Mouse (Mus musculus) spleen, adult 2 months (tissue): Measurements from ENCODE around the gene Fzd2.

Source experiments
- CTCF ChIP-seq: fragments of 200-500 bp; IDR thresholded peaks from 2 replicates; pipeline ENCODE4 v1.5.1; 2011; ENCODE audit warnings: mild to moderate bottlenecking, inconsistent platforms; ENCODE audit not compliant: insufficient read depth, insufficient read length, insufficient replicate concordance; ENCODE audit errors: extremely low read depth
- POLR2A ChIP-seq: fragments of 200-500 bp; IDR thresholded peaks from 2 replicates; pipeline ENCODE4 v1.6.1; 2011; ENCODE audit warnings: low read depth, low read length, inconsistent platforms

DNA sequence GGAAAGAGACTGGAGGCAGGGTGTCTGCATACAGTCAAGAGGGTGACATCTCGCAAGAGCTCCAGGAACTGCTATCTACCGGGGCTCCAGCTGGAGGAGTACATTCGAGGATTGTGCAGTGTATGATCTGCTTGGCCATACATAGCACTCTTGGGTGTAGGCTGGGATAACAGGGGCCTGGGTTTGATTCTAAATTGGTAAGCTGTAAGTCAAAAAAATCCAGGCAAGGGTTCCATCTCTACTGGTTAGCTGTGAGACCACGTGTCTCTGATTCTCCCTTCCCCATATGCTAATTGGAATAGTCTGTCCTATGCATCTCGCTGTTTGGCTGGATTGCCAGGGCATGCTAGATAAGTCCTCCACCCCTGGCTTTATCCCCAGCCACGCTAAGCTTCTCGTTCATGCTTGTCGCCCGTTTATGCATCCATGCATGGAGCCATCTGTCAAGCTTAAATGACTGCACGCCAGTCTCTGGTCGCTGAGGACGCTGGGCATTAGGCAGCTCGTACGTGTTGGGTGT is 20.8 kb downstream of the Fzd2 start:
- no peak for TF ChIP-seq CTCF
- TF ChIP-seq POLR2A, result no peak
